Mouse (Mus musculus): ENCODE results near the gene Psme4. TPM values are rescaled to one million over a fixed set of nuclear protein-coding genes. Genes with fewer than 3 reads are reported as not detected.

Psme4 gene
- 11.8 and 12.8 TPM in 2 replicates for polyA plus RNA-seq (2012; rRNA removed)

DNA sequence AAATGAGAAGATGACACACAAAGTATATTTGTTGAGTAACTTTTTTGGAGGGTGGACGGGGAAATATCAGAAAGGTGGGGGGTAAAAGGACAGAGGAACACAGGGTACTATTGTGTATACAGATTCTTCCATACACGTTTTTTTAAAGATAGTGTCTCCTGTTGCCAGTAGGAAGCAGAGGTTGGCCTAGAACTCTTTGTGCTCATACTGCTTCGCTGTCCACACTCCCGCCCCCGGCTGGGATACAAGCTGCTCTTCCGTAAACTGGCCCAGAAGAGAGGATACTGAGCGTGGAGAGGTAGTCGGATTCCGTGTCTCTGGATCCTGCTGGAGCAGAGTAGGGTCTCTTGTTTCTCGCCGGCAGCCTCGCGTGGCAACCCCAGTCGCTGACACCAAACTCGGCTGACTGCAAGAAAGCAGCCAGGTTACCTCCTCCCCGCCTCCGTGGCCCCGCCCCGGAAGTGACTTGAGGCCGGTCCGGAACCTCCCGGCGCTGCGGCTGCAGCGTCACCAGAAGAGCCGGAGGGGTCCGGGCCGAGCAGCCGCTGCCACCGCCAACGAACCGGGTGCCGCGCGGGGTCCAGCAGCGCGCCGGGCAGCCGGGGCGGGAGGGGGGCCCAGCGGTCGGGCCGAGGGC lies at the start of gene Psme4:
TSS of gene Psme4 (plus strand) at position 460 of the 637 bp plus-strand sequence.
- peak within 1 kb of the TSS; percentile 69 for H3K4me3 ChIP-seq (ENCODE audit: control insufficient read depth, insufficient read depth, low read length)

DNA sequence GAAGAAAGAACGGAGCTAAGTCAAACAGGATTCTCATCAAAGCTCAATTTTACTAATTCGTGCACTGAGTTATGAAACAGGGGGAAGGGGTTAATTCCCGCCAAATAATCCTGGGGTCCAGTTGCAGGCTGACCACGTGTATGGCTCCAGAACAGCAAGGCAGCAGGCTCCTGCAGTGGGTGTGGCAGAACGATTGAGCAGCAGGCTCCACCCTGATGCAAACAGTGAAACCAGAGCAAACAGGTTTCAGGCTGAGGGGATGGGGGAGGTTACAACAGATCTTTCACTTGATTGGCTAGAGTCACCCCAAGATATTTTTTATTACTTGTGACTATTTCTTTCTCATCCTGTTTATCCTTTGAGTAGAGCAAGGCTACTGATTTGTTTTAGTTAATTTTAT lies 48.1 kb upstream of the Psme4 start:
- H3K36me3 ChIP-seq (ENCODE audit: control insufficient read depth, insufficient read depth, low read length), result no peaks in the 10 kb centered on the region
- 72% methylated on average over 5 of the region's 5 CpGs for WGBS
- no peak for DNase-seq
- TF ChIP-seq CTCF (IDR thresholded peaks at IDR 0.05; ENCODE audit: borderline replicate concordance, control insufficient read depth, extremely low read depth, insufficient read depth, low read length, poor library complexity), result no peak
- no peak for TF ChIP-seq POLR2A (IDR thresholded peaks at IDR 0.05; ENCODE audit: control insufficient read depth, extremely low read depth, insufficient read depth, low read length, poor library complexity)
- H3K4me3 ChIP-seq (ENCODE audit: control insufficient read depth, insufficient read depth, low read length), result no peak overlapping the region
- H3K4me1 ChIP-seq (replicated peaks; ENCODE audit: control insufficient read depth, insufficient read depth, low read length), result no peaks in the 10 kb centered on the region
- no peak overlapping the region for H3K27ac ChIP-seq (ENCODE audit: control insufficient read depth, insufficient read depth, low read length)
- no peaks in the 10 kb centered on the region for H3K27me3 ChIP-seq (ENCODE audit: control insufficient read depth, insufficient read depth, low read length)

More for the DNA sequence above, at the start of gene Psme4:
- peak; percentile 94 for DNase-seq
- no peaks in the 10 kb centered on the region; the same call in 1 of the 2 replicates for H3K27me3 ChIP-seq (ENCODE audit: control insufficient read depth, insufficient read depth, low read length)
- TF ChIP-seq CTCF (IDR thresholded peaks at IDR 0.05; ENCODE audit: borderline replicate concordance, control insufficient read depth, extremely low read depth, insufficient read depth, low read length, poor library complexity) (peak; percentile 35; the same call in 1 of the 2 replicates), POLR2A (IDR thresholded peaks at IDR 0.05; ENCODE audit: control insufficient read depth, extremely low read depth, insufficient read depth, low read length, poor library complexity) (peak; percentile 82)
- no peaks in the 10 kb centered on the region for H3K36me3 ChIP-seq (ENCODE audit: control insufficient read depth, insufficient read depth, low read length)
- 3% methylated on average over 43 of the region's 43 CpGs for WGBS
- H3K27ac ChIP-seq (ENCODE audit: control insufficient read depth, insufficient read depth, low read length), result no peak within 1 kb of the TSS
- H3K4me1 ChIP-seq (replicated peaks; ENCODE audit: control insufficient read depth, insufficient read depth, low read length), result peaks cover 6% of the 10 kb centered on the region

DNA sequence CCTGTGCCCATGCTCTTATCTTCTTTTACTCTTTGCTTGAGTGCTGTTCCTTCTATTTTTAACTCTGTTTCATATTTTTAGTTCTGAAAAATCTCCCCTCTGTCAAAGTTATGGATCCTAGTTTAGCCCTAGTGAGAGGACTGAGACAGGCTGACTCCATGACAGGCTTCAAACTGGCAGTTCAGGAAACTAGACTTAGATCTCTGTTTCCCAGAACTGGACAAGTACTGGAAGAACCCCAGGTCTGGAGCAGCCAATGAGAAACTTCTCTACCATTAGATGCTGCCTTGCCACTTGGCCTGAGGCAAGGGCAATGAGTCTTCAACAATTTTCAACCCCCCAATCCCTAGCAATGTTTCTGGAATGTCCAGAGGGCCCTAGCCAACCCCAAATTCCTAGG lies 40.8 kb upstream of the Psme4 start:
- Histone ChIP-seq H3K27me3 (ENCODE audit: control insufficient read depth, insufficient read depth, low read length) (no peaks in the 10 kb centered on the region), H3K4me1 (replicated peaks; ENCODE audit: control insufficient read depth, insufficient read depth, low read length) (no peaks in the 10 kb centered on the region), H3K36me3 (ENCODE audit: control insufficient read depth, insufficient read depth, low read length) (no peaks in the 10 kb centered on the region), H3K4me3 (ENCODE audit: control insufficient read depth, insufficient read depth, low read length) (no peak overlapping the region), H3K27ac (ENCODE audit: control insufficient read depth, insufficient read depth, low read length) (no peak overlapping the region)
- no peak for DNase-seq
- TF ChIP-seq CTCF (IDR thresholded peaks at IDR 0.05; ENCODE audit: borderline replicate concordance, control insufficient read depth, extremely low read depth, insufficient read depth, low read length, poor library complexity), result no peak
- TF ChIP-seq POLR2A (IDR thresholded peaks at IDR 0.05; ENCODE audit: control insufficient read depth, extremely low read depth, insufficient read depth, low read length, poor library complexity), result no peak

DNA sequence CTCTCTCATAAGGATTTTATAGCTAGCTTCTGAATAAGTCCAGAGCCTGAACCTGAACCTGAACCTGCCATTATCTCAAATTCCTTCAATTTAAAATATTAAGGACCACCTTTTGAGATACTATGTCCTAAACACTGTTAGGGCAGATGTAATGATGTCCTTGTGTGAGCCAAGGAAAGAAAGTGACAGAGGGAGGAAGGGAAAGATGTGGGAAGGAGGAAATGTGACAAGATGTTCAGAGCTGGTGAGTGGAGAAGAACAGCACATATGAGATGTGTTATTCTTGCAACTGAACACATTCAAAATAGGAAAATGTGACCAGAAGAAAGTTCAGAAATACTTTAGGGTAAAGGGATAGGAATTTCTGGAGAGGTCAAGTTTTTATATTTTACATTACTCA lies 38.1 kb upstream of the Psme4 start:
- TF ChIP-seq CTCF (IDR thresholded peaks at IDR 0.05; ENCODE audit: borderline replicate concordance, control insufficient read depth, extremely low read depth, insufficient read depth, low read length, poor library complexity), result no peak
- TF ChIP-seq POLR2A (IDR thresholded peaks at IDR 0.05; ENCODE audit: control insufficient read depth, extremely low read depth, insufficient read depth, low read length, poor library complexity), result no peak
- Histone ChIP-seq H3K4me1 (replicated peaks; ENCODE audit: control insufficient read depth, insufficient read depth, low read length) (no peaks in the 10 kb centered on the region), H3K27me3 (ENCODE audit: control insufficient read depth, insufficient read depth, low read length) (no peaks in the 10 kb centered on the region), H3K36me3 (ENCODE audit: control insufficient read depth, insufficient read depth, low read length) (no peaks in the 10 kb centered on the region), H3K27ac (ENCODE audit: control insufficient read depth, insufficient read depth, low read length) (no peak overlapping the region), H3K4me3 (ENCODE audit: control insufficient read depth, insufficient read depth, low read length) (no peak overlapping the region)
- DNase-seq, result no peak

DNA sequence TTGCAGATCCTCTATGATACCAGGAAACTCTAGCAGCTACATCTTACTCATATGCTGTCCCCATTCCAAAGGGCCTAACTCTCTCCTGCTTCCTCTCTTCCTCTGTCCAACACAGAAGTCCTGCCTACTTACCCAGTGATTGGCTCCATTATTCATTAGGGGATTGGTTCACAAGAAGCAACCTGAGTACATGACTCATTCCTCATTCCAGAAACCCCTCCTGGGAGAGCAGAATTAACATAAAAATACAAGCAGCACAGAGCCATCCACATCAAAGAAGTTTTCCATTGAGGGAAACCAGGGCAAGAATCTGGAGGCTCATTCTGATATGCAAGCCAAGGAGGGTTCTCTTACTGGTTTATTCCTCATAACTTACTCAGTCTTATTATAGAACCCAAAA lies 27.5 kb upstream of the Psme4 start:
- Histone ChIP-seq H3K36me3 (ENCODE audit: control insufficient read depth, insufficient read depth, low read length) (no peaks in the 10 kb centered on the region), H3K27ac (ENCODE audit: control insufficient read depth, insufficient read depth, low read length) (no peak overlapping the region), H3K4me3 (ENCODE audit: control insufficient read depth, insufficient read depth, low read length) (no peak overlapping the region), H3K27me3 (ENCODE audit: control insufficient read depth, insufficient read depth, low read length) (no peaks in the 10 kb centered on the region), H3K4me1 (replicated peaks; ENCODE audit: control insufficient read depth, insufficient read depth, low read length) (no peaks in the 10 kb centered on the region)
- DNase-seq, result no peak
- TF ChIP-seq POLR2A (IDR thresholded peaks at IDR 0.05; ENCODE audit: control insufficient read depth, extremely low read depth, insufficient read depth, low read length, poor library complexity) (no peak), CTCF (IDR thresholded peaks at IDR 0.05; ENCODE audit: borderline replicate concordance, control insufficient read depth, extremely low read depth, insufficient read depth, low read length, poor library complexity) (no peak)

DNA sequence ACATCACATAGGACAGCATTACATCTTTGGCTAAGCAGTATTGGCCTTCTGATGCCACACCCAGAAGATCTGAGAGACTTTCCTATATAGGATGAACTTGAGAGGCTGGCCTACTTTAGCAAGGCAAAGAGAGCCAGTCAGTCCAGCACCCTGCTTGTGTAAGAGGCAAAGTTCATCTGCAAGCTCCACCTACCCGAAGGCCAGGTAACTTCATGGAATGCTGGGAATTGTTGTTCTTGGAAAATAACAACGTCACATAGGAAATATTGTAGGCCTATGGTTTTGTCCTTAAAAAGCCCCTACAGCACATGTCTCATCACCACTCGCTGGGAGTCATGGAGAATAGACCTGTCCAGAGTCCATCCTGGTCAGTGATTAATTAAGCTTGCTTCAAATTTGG lies 22.6 kb upstream of the Psme4 start:
- no peak for TF ChIP-seq CTCF (IDR thresholded peaks at IDR 0.05; ENCODE audit: borderline replicate concordance, control insufficient read depth, extremely low read depth, insufficient read depth, low read length, poor library complexity)
- TF ChIP-seq POLR2A (IDR thresholded peaks at IDR 0.05; ENCODE audit: control insufficient read depth, extremely low read depth, insufficient read depth, low read length, poor library complexity), result no peak
- Histone ChIP-seq H3K4me1 (replicated peaks; ENCODE audit: control insufficient read depth, insufficient read depth, low read length) (no peaks in the 10 kb centered on the region), H3K27me3 (ENCODE audit: control insufficient read depth, insufficient read depth, low read length) (no peaks in the 10 kb centered on the region), H3K36me3 (ENCODE audit: control insufficient read depth, insufficient read depth, low read length) (no peaks in the 10 kb centered on the region), H3K4me3 (ENCODE audit: control insufficient read depth, insufficient read depth, low read length) (no peak overlapping the region), H3K27ac (ENCODE audit: control insufficient read depth, insufficient read depth, low read length) (no peak overlapping the region)
- DNase-seq, result no peak
- whole genome bisulfite sequencing, result 98% methylated on average over 3 of the region's 3 CpGs

DNA sequence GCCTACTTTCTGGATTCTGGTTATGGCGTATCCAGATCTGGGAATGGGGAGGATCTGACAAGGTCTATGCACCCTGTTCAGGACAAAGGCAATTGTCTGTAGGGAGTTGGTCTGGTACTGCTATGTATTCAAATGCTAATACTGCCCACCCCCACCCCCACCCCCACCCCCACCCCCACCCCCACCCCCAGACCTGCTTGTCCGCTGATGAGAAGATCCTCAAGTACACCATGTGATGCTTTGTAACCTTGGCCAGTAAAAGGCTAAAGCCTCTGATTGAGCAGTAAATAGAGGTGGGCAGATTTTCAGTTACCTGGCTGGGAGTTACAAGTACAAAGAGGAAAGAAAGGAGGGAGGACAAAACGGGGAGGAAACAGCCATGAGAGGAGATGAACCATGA lies 21.9 kb upstream of the Psme4 start:
- H3K27me3 ChIP-seq (ENCODE audit: control insufficient read depth, insufficient read depth, low read length), result no peaks in the 10 kb centered on the region
- H3K36me3 ChIP-seq (ENCODE audit: control insufficient read depth, insufficient read depth, low read length), result no peaks in the 10 kb centered on the region
- WGBS, result 78% methylated on average over 3 of the region's 3 CpGs
- no peaks in the 10 kb centered on the region for H3K4me1 ChIP-seq (replicated peaks; ENCODE audit: control insufficient read depth, insufficient read depth, low read length)
- no peak for DNase-seq
- H3K4me3 ChIP-seq (ENCODE audit: control insufficient read depth, insufficient read depth, low read length), result no peak overlapping the region
- TF ChIP-seq POLR2A (IDR thresholded peaks at IDR 0.05; ENCODE audit: control insufficient read depth, extremely low read depth, insufficient read depth, low read length, poor library complexity) (no peak), CTCF (IDR thresholded peaks at IDR 0.05; ENCODE audit: borderline replicate concordance, control insufficient read depth, extremely low read depth, insufficient read depth, low read length, poor library complexity) (no peak)
- no peak overlapping the region for H3K27ac ChIP-seq (ENCODE audit: control insufficient read depth, insufficient read depth, low read length)

Data from thymus, adult 2 months (tissue).